Mouse (Mus musculus): ENCODE results near the gene Mef2a. TPM values are rescaled to one million over a fixed set of nuclear protein-coding genes. Genes with fewer than 3 reads are reported as not detected.
"Not testable (repeated sequence)": the region's sequence is repeated elsewhere in the genome, so short reads cannot be mapped to it uniquely, and the experiment has no call there.

The Mef2a gene
- polyA plus RNA-seq, 1 experiment: 66.6 TPM

GRCm38 (mm10) chr7:67287456-67287855 is 85.2 kb downstream of the Mef2a start:
- Histone ChIP-seq H3K4me1 (replicated peaks; ENCODE audit: control insufficient read depth, insufficient read depth, low read length) (no peaks in the 10 kb centered on the region), H3K4me3 (ENCODE audit: control insufficient read depth, insufficient read depth, low read length) (no peak overlapping the region), H3K27ac (ENCODE audit: control insufficient read depth, insufficient read depth, low read length) (no peak overlapping the region), H3K36me3 (ENCODE audit: control insufficient read depth, insufficient read depth, low read length) (0 out of 2 replicates have a peak, but pooled peaks cover 4% of the 10 kb centered on the region), H3K27me3 (ENCODE audit: control insufficient read depth, insufficient read depth, low read length) (no peaks in the 10 kb centered on the region)
- whole genome bisulfite sequencing: 94% methylated on average over 4 of the region's 4 CpGs
- no peak for DNase-seq
- TF ChIP-seq POLR2A (IDR thresholded peaks at IDR 0.05; ENCODE audit: control insufficient read depth, extremely low read depth, insufficient read depth, low read length, poor library complexity): no peak
- TF ChIP-seq CTCF (IDR thresholded peaks at IDR 0.05; ENCODE audit: borderline replicate concordance, control insufficient read depth, extremely low read depth, insufficient read depth, low read length, poor library complexity): no peak

- Histone ChIP-seq H3K4me1 (replicated peaks; ENCODE audit: control insufficient read depth, insufficient read depth, low read length) (no peaks in the 10 kb centered on the region), H3K4me3 (ENCODE audit: control insufficient read depth, insufficient read depth, low read length) (no peak overlapping the region), H3K27me3 (ENCODE audit: control insufficient read depth, insufficient read depth, low read length) (no peaks in the 10 kb centered on the region), H3K36me3 (ENCODE audit: control insufficient read depth, insufficient read depth, low read length) (peaks cover 16% of the 10 kb centered on the region), H3K27ac (ENCODE audit: control insufficient read depth, insufficient read depth, low read length) (no peak overlapping the region)
- 94% methylated on average over 6 of the region's 6 CpGs for WGBS
- TF ChIP-seq POLR2A (IDR thresholded peaks at IDR 0.05; ENCODE audit: control insufficient read depth, extremely low read depth, insufficient read depth, low read length, poor library complexity) (no peak), CTCF (IDR thresholded peaks at IDR 0.05; ENCODE audit: borderline replicate concordance, control insufficient read depth, extremely low read depth, insufficient read depth, low read length, poor library complexity) (no peak)
- no peak for DNase-seq
Measured at GRCm38 (mm10) chr7:67283581-67283980, 89.1 kb downstream of the Mef2a start.

GRCm38 (mm10) chr7:67270447-67270846 is 102.2 kb downstream of the Mef2a start:
- H3K36me3 ChIP-seq (ENCODE audit: control insufficient read depth, insufficient read depth, low read length): peaks cover 21% of the 10 kb centered on the region
- not testable (repeated sequence) for H3K4me3 ChIP-seq (ENCODE audit: control insufficient read depth, insufficient read depth, low read length); H3K4me1 ChIP-seq (replicated peaks; ENCODE audit: control insufficient read depth, insufficient read depth, low read length); H3K27ac ChIP-seq (ENCODE audit: control insufficient read depth, insufficient read depth, low read length); DNase-seq; H3K27me3 ChIP-seq (ENCODE audit: control insufficient read depth, insufficient read depth, low read length)
- 99% methylated on average over 4 of the region's 4 CpGs for WGBS

GRCm38 (mm10) chr7:67259828-67260563 is 112.7 kb downstream of the Mef2a start:
- TF ChIP-seq POLR2A (IDR thresholded peaks at IDR 0.05; ENCODE audit: control insufficient read depth, extremely low read depth, insufficient read depth, low read length, poor library complexity) (no peak), CTCF (IDR thresholded peaks at IDR 0.05; ENCODE audit: borderline replicate concordance, control insufficient read depth, extremely low read depth, insufficient read depth, low read length, poor library complexity) (no peak)
- H3K27ac ChIP-seq (ENCODE audit: control insufficient read depth, insufficient read depth, low read length): no peak overlapping the region
- no peak for DNase-seq
- WGBS: 97% methylated on average over 4 of the region's 4 CpGs
- peaks cover 38% of the 10 kb centered on the region for H3K36me3 ChIP-seq (ENCODE audit: control insufficient read depth, insufficient read depth, low read length)
- no peaks in the 10 kb centered on the region for H3K27me3 ChIP-seq (ENCODE audit: control insufficient read depth, insufficient read depth, low read length)
- no peaks in the 10 kb centered on the region for H3K4me1 ChIP-seq (replicated peaks; ENCODE audit: control insufficient read depth, insufficient read depth, low read length)
- no peak overlapping the region for H3K4me3 ChIP-seq (ENCODE audit: control insufficient read depth, insufficient read depth, low read length)

GRCm38 (mm10) chr7:67246067-67246466 is 126.6 kb downstream of the Mef2a start:
- no peaks in the 10 kb centered on the region for H3K4me1 ChIP-seq (replicated peaks; ENCODE audit: control insufficient read depth, insufficient read depth, low read length)
- WGBS: 94% methylated on average over 2 of the region's 2 CpGs
- TF ChIP-seq POLR2A (IDR thresholded peaks at IDR 0.05; ENCODE audit: control insufficient read depth, extremely low read depth, insufficient read depth, low read length, poor library complexity) (no peak), CTCF (IDR thresholded peaks at IDR 0.05; ENCODE audit: borderline replicate concordance, control insufficient read depth, extremely low read depth, insufficient read depth, low read length, poor library complexity) (no peak)
- no peak for DNase-seq
- no peaks in the 10 kb centered on the region for H3K27me3 ChIP-seq (ENCODE audit: control insufficient read depth, insufficient read depth, low read length)
- H3K27ac ChIP-seq (ENCODE audit: control insufficient read depth, insufficient read depth, low read length): no peak overlapping the region
- H3K36me3 ChIP-seq (ENCODE audit: control insufficient read depth, insufficient read depth, low read length): peaks cover 33% of the 10 kb centered on the region
- H3K4me3 ChIP-seq (ENCODE audit: control insufficient read depth, insufficient read depth, low read length): no peak overlapping the region

- 96% methylated on average over 1 of the region's 1 CpGs for WGBS
- H3K4me1 ChIP-seq (replicated peaks; ENCODE audit: control insufficient read depth, insufficient read depth, low read length): peaks cover under 1% of the 10 kb centered on the region
- H3K27me3 ChIP-seq (ENCODE audit: control insufficient read depth, insufficient read depth, low read length): no peaks in the 10 kb centered on the region
- no peak overlapping the region for H3K4me3 ChIP-seq (ENCODE audit: control insufficient read depth, insufficient read depth, low read length)
- TF ChIP-seq POLR2A (IDR thresholded peaks at IDR 0.05; ENCODE audit: control insufficient read depth, extremely low read depth, insufficient read depth, low read length, poor library complexity) (no peak), CTCF (IDR thresholded peaks at IDR 0.05; ENCODE audit: borderline replicate concordance, control insufficient read depth, extremely low read depth, insufficient read depth, low read length, poor library complexity) (no peak)
- DNase-seq: no peak
- H3K36me3 ChIP-seq (ENCODE audit: control insufficient read depth, insufficient read depth, low read length): peaks cover 27% of the 10 kb centered on the region
- H3K27ac ChIP-seq (ENCODE audit: control insufficient read depth, insufficient read depth, low read length): no peak overlapping the region
Measured at GRCm38 (mm10) chr7:67245255-67245654, 127.4 kb downstream of the Mef2a start.

GRCm38 (mm10) chr7:67243894-67244282 is 128.8 kb downstream of the Mef2a start:
- Histone ChIP-seq H3K4me3 (ENCODE audit: control insufficient read depth, insufficient read depth, low read length) (no peak overlapping the region), H3K27ac (ENCODE audit: control insufficient read depth, insufficient read depth, low read length) (no peak overlapping the region), H3K36me3 (ENCODE audit: control insufficient read depth, insufficient read depth, low read length) (peaks cover 29% of the 10 kb centered on the region), H3K27me3 (ENCODE audit: control insufficient read depth, insufficient read depth, low read length) (no peaks in the 10 kb centered on the region), H3K4me1 (replicated peaks; ENCODE audit: control insufficient read depth, insufficient read depth, low read length) (peaks cover 5% of the 10 kb centered on the region)
- DNase-seq: no peak
- TF ChIP-seq POLR2A (IDR thresholded peaks at IDR 0.05; ENCODE audit: control insufficient read depth, extremely low read depth, insufficient read depth, low read length, poor library complexity) (no peak), CTCF (IDR thresholded peaks at IDR 0.05; ENCODE audit: borderline replicate concordance, control insufficient read depth, extremely low read depth, insufficient read depth, low read length, poor library complexity) (no peak)
- 79% methylated on average over 4 of the region's 4 CpGs for WGBS
